Mouse (Mus musculus): Measurements from ENCODE around the gene Creb3l4.

Gene Creb3l4

GRCm38 (mm10) chr3:90190859-90191510 is 52.3 kb downstream of the Creb3l4 start:
- DNase-seq (ENCODE audit: low spot score), result no peak

All from ovary, postnatal 10 days (tissue).